Mouse (Mus musculus): ENCODE data around the gene Ppp1r27. TPM values are rescaled to one million over a fixed set of nuclear protein-coding genes. Genes with fewer than 3 reads are reported as not detected.
A peak's percentile ranks its signal among the peaks of the same experiment; 100 is the strongest.

The Ppp1r27 gene
- polyA plus RNA-seq, 1 experiment from 2014 or later = 1.7 TPM

DNA sequence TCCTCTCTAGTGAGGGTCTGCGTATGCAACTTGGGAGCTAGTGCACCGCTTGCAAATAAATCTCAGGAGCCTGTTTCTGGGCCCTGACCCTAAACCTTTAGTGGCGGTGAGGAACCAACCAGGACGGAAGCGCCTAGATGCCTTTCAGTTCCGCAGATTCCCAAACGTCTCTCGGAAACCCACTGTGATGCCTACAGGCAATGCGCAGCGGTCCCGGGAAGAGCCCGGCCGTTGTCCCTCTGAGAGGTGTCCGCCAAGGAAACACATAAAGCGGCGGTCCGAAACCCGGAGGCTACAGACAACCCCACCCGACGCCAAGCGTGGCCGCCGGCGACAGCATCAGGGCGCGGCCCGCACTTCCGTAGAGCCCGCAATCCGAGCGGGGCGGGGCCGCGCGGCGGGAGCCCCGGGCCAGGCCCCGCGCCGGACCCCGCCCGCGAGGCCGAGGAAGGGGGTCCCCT is 30.0 kb upstream of the Ppp1r27 start:
- WGBS = under 1% methylated on average over 36 of the region's 44 CpGs

DNA sequence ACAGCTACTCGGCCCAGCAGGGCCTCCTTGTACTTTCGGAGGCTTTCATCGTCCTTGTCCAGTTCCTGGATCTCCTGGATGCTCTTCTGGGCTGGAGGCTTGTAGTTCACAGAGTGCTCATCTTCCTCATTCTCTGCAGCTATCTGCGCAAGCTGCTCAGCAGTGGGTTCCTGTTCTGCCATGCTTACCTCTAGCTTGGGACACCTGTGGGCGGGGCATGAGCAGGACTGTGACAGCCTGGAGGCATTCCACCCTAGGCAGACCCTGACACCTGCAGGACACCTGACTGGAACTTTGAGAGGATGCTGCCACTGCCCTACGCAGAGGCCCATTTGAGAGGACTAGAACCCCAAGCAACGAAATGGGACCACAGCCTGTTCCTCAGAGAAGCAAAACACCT is 29.3 kb upstream of the Ppp1r27 start:
- Histone ChIP-seq H3K27ac (peak overlapping the region; percentile 94), H3K9ac (peak overlapping the region; percentile 86), H3K4me1 (peaks cover 30% of the 10 kb centered on the region), H3K27me3 (no peaks in the 10 kb centered on the region), H3K9me3 (no peaks in the 10 kb centered on the region), H3K36me3 (peaks cover 42% of the 10 kb centered on the region), H3K4me2 (peak overlapping the region; percentile 89), H3K4me3 (peak overlapping the region; percentile 83)
- WGBS = 49% methylated on average over 7 of the region's 7 CpGs
- no peak for ATAC-seq (ENCODE audit: borderline replicate concordance, extremely low read depth, low FRiP score, low TSS enrichment)

More for the DNA sequence above, 30.0 kb upstream of the Ppp1r27 start:
- H3K9ac ChIP-seq = peak overlapping the region; percentile 86
- H3K4me2 ChIP-seq = peak overlapping the region; percentile 89
- ATAC-seq (ENCODE audit: borderline replicate concordance, extremely low read depth, low FRiP score, low TSS enrichment) = peak; percentile 24
- peak overlapping the region; percentile 83 for H3K4me3 ChIP-seq
- peaks cover 49% of the 10 kb centered on the region for H3K36me3 ChIP-seq
- peaks cover 30% of the 10 kb centered on the region for H3K4me1 ChIP-seq
- H3K9me3 ChIP-seq = no peaks in the 10 kb centered on the region
- peak overlapping the region; percentile 94 for H3K27ac ChIP-seq
- no peaks in the 10 kb centered on the region for H3K27me3 ChIP-seq

DNA sequence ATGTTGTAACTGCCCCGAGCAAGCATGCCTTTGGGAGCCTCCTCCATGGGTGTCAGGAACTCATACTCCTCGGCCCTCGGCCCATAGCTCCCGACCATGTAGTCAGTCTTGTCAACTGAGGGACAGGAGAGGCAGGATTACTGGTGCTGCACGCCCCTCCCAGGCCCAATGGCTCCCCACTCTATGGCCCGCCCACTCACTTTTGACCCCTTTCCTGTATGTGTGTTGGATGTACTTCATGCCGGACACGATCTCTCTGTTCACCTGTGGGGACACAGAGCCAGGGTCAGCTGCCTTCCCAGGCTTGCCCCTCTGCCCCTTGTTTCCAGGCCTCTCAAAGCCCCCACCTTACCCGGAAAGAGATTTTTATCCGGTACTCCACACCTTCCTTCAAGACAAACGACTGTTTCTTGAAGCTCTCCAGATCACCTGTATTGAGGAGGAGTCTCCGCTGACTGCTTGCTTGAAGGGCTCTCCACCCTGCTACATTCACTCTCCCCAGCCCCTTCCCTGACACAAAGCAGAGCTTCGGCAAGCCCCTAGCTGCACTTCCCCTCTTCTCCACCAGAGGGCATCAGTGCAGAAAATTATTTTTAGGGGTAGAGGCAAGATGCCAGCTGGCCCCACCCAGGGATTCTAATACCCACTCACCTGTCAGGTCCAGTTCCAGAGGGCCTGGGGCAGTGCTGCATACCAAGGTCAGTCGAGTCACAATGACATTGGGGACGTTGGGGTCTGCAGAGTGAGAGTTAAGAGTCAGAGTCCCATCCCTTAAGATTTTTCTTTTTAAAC is 28.6 kb upstream of the Ppp1r27 start:
- no peaks in the 10 kb centered on the region for H3K27me3 ChIP-seq
- peaks cover 37% of the 10 kb centered on the region for H3K36me3 ChIP-seq
- ATAC-seq (ENCODE audit: borderline replicate concordance, extremely low read depth, low FRiP score, low TSS enrichment) = no peak
- 52% methylated on average over 15 of the region's 15 CpGs for whole genome bisulfite sequencing
- peaks cover 33% of the 10 kb centered on the region for H3K4me1 ChIP-seq
- H3K27ac ChIP-seq = peak overlapping the region; percentile 94
- H3K4me3 ChIP-seq = peak overlapping the region; percentile 83
- H3K9ac ChIP-seq = peak overlapping the region; percentile 86
- no peaks in the 10 kb centered on the region for H3K9me3 ChIP-seq
- peak overlapping the region; percentile 89 for H3K4me2 ChIP-seq

DNA sequence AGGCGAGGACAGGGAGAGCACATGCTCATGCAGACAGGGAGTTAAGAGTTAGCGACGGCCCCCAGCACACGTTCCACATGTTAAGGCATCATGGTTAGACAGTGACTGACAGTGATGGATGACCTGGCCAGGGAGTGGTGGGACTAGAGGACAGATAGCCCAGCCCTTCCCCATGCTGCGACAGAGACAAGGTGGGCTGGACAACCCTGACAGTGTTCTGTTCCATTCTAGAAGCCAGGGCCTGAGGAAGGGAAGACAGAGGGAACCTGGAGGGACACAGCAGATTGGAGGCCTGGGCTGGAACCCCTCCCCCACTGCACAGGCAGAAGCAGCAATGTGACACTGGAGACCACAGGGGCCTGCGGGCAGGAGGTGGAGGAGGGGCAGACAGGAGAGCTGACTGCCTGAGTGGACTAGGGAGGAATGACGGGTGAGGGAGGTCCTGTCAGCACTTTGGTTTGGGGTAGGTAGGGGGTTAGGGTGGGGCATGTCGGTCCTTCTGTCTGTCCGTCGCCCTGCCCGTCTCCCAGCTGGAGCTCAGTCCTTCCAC is 27.8 kb upstream of the Ppp1r27 start:
- Histone ChIP-seq H3K27ac (no peak overlapping the region), H3K9me3 (no peaks in the 10 kb centered on the region), H3K4me3 (no peak overlapping the region), H3K9ac (no peak overlapping the region), H3K4me2 (no peak overlapping the region), H3K36me3 (peaks cover 30% of the 10 kb centered on the region), H3K27me3 (no peaks in the 10 kb centered on the region), H3K4me1 (peaks cover 38% of the 10 kb centered on the region)
- WGBS = 75% methylated on average over 11 of the region's 11 CpGs
- ATAC-seq (ENCODE audit: borderline replicate concordance, extremely low read depth, low FRiP score, low TSS enrichment) = no peak

DNA sequence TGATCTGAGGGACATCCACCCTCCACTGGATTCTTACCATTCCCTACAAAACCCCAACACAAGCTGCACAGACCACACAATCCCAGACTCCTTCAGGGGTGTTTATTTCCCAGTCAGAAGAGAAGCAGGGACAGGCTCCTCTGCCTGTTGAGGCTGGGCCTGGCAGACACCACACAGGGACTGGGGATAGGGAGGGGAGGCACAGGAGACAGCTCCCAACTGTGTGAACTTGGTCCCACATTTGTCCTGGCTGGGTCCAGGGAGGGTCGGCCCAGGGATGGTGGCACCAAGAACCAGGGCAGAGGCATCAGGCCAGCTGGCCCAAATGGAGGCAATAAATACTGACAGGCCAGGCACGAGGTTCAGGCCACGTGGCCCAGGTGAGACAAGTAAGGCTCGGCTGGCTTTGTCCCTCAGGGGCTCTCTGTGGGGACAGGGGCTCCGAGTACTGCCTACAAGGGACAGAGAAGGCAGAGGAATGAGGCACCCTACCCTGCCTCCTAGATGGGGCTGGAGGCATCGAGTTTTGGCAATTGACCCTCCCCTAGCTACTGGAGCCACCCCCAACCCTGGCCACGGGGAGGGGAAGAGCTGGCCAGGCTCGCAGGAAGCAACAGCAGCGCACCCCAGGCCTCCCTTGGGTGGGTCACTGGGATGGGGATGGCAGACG is 27.2 kb upstream of the Ppp1r27 start:
- Histone ChIP-seq H3K4me2 (no peak overlapping the region), H3K9me3 (no peaks in the 10 kb centered on the region), H3K4me3 (no peak overlapping the region), H3K9ac (no peak overlapping the region), H3K4me1 (peaks cover 38% of the 10 kb centered on the region), H3K27ac (no peak overlapping the region), H3K27me3 (no peaks in the 10 kb centered on the region), H3K36me3 (peaks cover 29% of the 10 kb centered on the region)
- ATAC-seq (ENCODE audit: borderline replicate concordance, extremely low read depth, low FRiP score, low TSS enrichment) = no peak
- WGBS = 79% methylated on average over 10 of the region's 10 CpGs

DNA sequence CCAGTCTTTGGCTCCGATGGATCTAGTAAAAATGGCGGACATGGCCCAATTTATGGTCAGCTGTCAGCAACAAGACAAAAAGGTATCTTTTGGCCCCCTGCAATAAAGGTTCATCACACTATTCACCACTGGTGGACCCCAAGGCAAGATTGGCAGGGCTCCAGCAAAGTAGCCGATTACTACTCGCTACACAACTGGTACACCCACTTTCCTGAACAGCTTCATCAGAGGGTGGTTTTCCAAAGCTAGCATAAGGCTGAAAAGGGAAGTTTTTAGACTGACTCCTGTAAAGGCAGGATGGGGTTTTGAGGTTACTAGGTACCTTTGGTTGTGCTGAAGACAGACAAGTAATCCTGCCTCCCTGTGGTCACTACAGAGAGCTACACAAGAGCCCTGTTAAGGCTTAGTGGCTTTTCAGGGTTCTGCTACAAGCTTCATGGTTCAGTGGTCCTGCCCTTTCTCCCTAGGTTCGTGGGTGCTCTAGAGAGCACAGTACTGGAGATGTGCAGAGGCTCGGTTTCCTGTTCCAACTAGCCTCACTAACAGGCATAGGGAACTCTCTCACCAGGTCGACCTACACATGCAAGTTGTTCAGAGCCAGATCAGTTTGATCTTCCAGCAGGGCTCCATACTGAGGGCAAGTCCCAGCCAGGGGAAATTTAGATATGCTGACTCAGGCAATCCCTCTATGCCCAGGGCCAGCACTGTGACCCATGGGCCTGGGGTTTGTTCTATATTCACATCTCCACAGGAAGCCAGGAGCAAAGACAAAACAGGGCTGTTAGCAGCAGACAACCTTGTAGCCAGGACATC is 26.5 kb upstream of the Ppp1r27 start:
- no peak overlapping the region for H3K4me3 ChIP-seq
- H3K27ac ChIP-seq = no peak overlapping the region

DNA sequence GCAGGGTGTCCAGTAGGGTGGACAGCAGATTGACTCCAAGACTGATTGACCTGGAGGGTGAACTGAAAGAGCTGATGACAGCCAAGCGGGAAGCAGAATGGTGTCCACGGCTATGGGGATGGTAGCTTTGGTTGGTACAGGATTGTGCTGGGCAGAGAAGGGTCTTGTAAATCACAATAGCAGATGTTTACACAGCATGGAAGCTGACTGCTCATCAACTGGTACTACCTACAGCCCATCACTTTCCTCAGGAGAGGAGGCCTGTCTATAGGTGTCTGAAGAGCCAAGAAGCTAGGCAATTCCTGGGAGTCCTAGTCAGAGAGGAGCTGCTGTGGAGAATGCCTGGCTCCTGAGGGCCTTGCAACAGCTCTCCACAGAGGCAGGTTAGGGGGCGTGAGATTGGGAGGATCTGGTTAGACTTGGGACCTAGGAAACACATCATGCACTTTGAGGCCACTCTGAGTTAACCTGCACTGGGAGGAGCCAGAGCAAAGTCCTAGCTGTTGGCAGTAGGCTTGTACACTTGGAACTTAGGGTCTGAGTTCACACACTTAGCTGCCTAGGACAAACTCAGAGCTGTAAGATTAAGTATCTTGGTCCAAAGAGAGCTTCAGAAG is 25.5 kb upstream of the Ppp1r27 start:
- peaks cover 32% of the 10 kb centered on the region for H3K4me1 ChIP-seq
- no peaks in the 10 kb centered on the region for H3K27me3 ChIP-seq
- 88% methylated on average over 3 of the region's 3 CpGs for WGBS
- H3K4me3 ChIP-seq = no peak overlapping the region
- no peak for ATAC-seq (ENCODE audit: borderline replicate concordance, extremely low read depth, low FRiP score, low TSS enrichment)
- H3K9me3 ChIP-seq = no peaks in the 10 kb centered on the region
- H3K9ac ChIP-seq = no peak overlapping the region
- no peak overlapping the region for H3K4me2 ChIP-seq
- H3K27ac ChIP-seq = no peak overlapping the region
- peaks cover 29% of the 10 kb centered on the region for H3K36me3 ChIP-seq

More for the DNA sequence above, 26.5 kb upstream of the Ppp1r27 start:
- H3K36me3 ChIP-seq = peaks cover 29% of the 10 kb centered on the region
- no peak overlapping the region for H3K4me2 ChIP-seq
- WGBS = 85% methylated on average over 7 of the region's 7 CpGs
- no peak for ATAC-seq (ENCODE audit: borderline replicate concordance, extremely low read depth, low FRiP score, low TSS enrichment)
- no peak overlapping the region for H3K9ac ChIP-seq
- no peaks in the 10 kb centered on the region for H3K9me3 ChIP-seq
- H3K4me1 ChIP-seq = peaks cover 35% of the 10 kb centered on the region
- H3K27me3 ChIP-seq = no peaks in the 10 kb centered on the region

DNA sequence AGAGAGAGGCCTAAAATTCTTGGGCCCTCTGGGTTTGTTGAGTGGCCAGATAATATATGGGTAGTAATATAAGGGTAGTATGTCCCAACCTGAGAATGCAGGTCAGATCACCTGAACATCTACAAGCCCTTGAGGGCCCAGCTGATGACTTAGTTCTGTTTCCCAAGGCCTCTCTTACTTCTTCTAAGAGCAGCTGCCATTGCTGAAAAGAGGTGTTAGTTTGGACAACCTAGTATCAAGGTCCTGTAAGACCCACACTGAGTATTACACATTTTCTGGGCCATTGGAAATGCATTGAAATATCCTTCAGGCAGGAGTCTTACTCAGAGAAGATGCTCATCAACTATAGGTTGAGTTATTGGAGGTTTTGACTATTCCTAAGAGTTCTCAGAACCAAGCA is 25.0 kb upstream of the Ppp1r27 start:
- Histone ChIP-seq H3K36me3 (peaks cover 35% of the 10 kb centered on the region), H3K4me3 (no peak overlapping the region), H3K27me3 (no peaks in the 10 kb centered on the region), H3K9me3 (no peaks in the 10 kb centered on the region), H3K4me1 (peaks cover 37% of the 10 kb centered on the region), H3K27ac (no peak overlapping the region), H3K9ac (no peak overlapping the region), H3K4me2 (no peak overlapping the region)
- ATAC-seq (ENCODE audit: borderline replicate concordance, extremely low read depth, low FRiP score, low TSS enrichment) = no peak

DNA sequence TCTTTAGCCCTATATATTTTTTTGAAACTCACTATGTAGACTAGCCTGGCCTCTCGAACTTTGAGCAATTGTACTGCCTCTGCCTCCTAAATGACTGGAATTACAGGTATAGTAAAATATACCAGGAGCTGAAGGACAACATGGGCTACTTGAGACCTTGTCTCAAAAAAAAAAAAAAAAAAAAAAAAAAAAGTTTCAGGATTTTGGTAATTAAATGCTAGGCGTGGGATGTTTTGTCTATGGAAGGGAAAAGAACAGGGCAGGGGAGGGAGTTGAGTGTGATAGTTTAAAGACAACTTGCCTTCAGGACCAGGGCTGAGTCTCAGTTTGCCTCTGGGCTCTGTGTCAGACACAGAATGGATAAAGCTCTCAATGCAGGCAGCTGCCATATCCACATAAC is 24.1 kb upstream of the Ppp1r27 start:
- 89% methylated on average over 2 of the region's 2 CpGs for WGBS
- no peak for ATAC-seq (ENCODE audit: borderline replicate concordance, extremely low read depth, low FRiP score, low TSS enrichment)
- Histone ChIP-seq H3K9me3 (no peaks in the 10 kb centered on the region), H3K9ac (no peak overlapping the region), H3K27me3 (no peaks in the 10 kb centered on the region), H3K36me3 (peaks cover 44% of the 10 kb centered on the region), H3K4me3 (no peak overlapping the region), H3K27ac (no peak overlapping the region), H3K4me1 (peaks cover 36% of the 10 kb centered on the region), H3K4me2 (no peak overlapping the region)

DNA sequence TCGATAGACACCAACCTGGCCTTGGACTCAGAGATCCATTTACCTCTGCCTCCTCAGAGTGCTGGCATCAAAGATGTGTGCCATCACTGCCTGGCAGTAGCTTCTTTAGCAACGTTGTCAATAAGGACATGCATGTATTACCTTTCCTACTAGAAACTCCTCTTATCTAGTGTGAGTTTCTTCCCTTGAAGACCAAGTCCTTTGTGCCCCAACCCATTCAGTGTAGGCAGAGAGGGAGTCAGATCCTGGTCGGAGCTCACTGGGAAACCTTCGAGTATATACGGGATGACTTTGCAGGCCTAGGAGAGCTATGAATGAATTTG is 23.3 kb upstream of the Ppp1r27 start:
- Histone ChIP-seq H3K4me2 (peak overlapping the region; percentile 76), H3K9me3 (no peaks in the 10 kb centered on the region), H3K36me3 (peaks cover 41% of the 10 kb centered on the region), H3K9ac (peak overlapping the region; percentile 88), H3K27ac (no peak overlapping the region), H3K27me3 (no peaks in the 10 kb centered on the region), H3K4me3 (peak overlapping the region; percentile 88), H3K4me1 (peaks cover 28% of the 10 kb centered on the region)
- no peak for ATAC-seq (ENCODE audit: borderline replicate concordance, extremely low read depth, low FRiP score, low TSS enrichment)
- 31% methylated on average over 5 of the region's 5 CpGs for WGBS

DNA sequence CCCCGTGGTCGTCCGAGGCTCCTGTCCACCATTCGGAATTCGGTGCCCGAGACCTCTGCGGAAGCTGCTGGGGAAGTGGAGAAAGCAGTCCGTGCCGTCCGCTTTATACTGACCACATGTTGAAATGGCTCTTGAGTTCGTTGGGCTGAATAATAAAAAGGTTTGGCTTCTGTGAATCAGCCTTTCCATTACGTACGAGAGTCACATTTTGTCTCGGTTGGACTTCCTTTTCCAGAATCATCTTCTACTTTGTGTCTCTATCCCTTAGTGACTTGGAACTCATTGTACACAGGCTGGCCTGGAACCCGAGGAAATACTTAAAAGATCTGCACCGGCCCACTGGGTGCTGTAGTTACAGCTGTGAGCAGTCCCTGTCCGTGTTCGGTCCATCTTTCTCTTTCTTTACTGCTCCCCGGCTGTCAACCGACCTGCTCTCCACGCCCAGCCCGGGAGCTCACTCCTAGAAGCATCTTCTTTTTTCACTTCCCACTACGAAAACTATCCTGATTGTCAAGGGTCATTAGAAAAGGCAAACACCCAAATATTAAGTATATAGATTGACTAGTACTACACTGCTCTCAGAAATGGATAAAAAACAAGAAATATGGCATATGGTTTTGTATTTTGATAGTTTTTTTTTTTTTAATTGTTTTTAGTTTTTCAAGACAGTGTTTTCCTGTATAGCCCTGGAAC is 22.8 kb upstream of the Ppp1r27 start:
- H3K4me1 ChIP-seq = peaks cover 23% of the 10 kb centered on the region
- peaks cover 40% of the 10 kb centered on the region for H3K36me3 ChIP-seq
- H3K9me3 ChIP-seq = no peaks in the 10 kb centered on the region
- peak overlapping the region; percentile 93 for H3K27ac ChIP-seq
- 0 out of 2 replicates have a peak, but pooled peaks have one; percentile 1 for ATAC-seq (ENCODE audit: borderline replicate concordance, extremely low read depth, low FRiP score, low TSS enrichment)
- H3K27me3 ChIP-seq = no peaks in the 10 kb centered on the region
- peak overlapping the region; percentile 76 for H3K4me2 ChIP-seq
- H3K4me3 ChIP-seq = peak overlapping the region; percentile 88
- peak overlapping the region; percentile 88 for H3K9ac ChIP-seq
- under 1% methylated on average over 23 of the region's 23 CpGs for WGBS

Measured in lung, embryonic 15.5 days (tissue).